Mouse (Mus musculus): ENCODE measurements around the gene Wdr66. TPM values are rescaled to one million over a fixed set of nuclear protein-coding genes. Genes with fewer than 3 reads are reported as not detected.

The Wdr66 gene
- total and polyA plus RNA-seq, 3 experiments: 1.4 to 3.6 TPM; not detected in 1

DNA sequence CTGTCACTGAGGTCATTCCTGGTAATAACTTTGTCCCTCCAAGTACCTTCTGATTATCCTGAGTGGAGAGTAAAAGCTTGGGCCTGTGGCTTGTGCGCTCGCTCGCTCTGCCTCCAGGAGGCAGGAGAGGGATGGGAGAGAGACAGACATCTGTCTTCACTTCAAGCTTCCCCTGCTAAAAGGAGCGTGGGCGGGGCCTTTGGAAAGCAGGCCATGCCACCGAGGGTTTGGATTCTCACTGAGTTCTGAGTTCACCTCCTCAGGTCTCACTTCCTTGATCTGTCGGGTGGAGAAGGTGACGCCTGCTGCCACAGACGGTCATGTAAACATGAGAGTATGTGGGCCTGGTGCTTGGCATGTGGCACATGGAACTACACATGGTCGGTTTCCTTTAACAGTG, 98.5 kb downstream of the Wdr66 start:
- TF ChIP-seq TBP (IDR thresholded peaks at IDR 0.05; ENCODE audit: low read depth, low read length) (no peak), CTCF (IDR thresholded peaks at IDR 0.05 in 2 of 3, conservative IDR thresholded peaks at IDR 0.05 in 1 of 3; ENCODE audit: control insufficient read depth in 1 of 3, insufficient read depth in 1 of 3, low read depth in 2 of 3, low read length in 3 of 3, poor library complexity in 1 of 3, severe bottlenecking in 1 of 3) (peak in 1 of 3 experiments; percentile 23; a peak in 1 of 6 replicates)
- DNase-seq (ENCODE audit: low read depth, low spot score): peak; percentile 41
- Histone ChIP-seq H3K36me3 (ENCODE audit: control insufficient read depth in 1 of 2, insufficient read depth in 2 of 2, low read length in 2 of 2) (no peaks in the 10 kb centered on the region), H3K27me3 (ENCODE audit: control insufficient read depth in 1 of 2, insufficient read depth in 2 of 2, low read length in 2 of 2) (no peaks in the 10 kb centered on the region), H3K9me3 (replicated peaks; ENCODE audit: insufficient read depth, low read length) (no peaks in the 10 kb centered on the region), H3K4me3 (ENCODE audit: control insufficient read depth in 1 of 2, insufficient read depth in 1 of 2, low read depth in 2 of 2, low read length in 2 of 2) (no peak overlapping the region), H3K4me1 (ENCODE audit: control insufficient read depth in 1 of 2, insufficient read depth in 2 of 2, low read length in 2 of 2) (no peaks in the 10 kb centered on the region), H3K27ac (ENCODE audit: control insufficient read depth, low read depth, low read length) (no peak overlapping the region), H3K79me2 (ENCODE audit: control insufficient read depth, insufficient read depth, low read length, poor library complexity) (peaks cover 11% of the 10 kb centered on the region), H3K9ac (ENCODE audit: control insufficient read depth, low read depth, low read length, poor library complexity, severe bottlenecking) (no peak overlapping the region)

DNA sequence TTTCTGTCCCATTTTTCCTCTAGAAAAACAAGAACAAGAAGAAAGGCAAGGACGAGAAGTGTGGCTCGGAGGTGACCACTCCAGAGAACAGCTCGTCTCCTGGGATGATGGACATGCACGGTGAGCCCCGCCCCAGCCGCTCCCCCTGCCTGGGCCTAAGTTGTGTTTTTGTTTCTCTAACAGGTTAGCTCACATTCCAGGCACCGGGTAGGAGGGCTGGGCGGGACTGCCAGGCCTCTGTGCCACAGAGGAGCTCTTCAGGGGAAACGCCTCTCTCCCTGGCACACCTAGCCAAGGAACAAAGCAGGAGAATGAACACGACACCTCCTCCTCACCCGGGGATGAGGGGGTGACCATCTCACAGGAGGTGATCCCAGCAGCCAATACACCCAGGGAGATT, 104.0 kb downstream of the Wdr66 start:
- H3K79me2 ChIP-seq (ENCODE audit: control insufficient read depth, insufficient read depth, low read length, poor library complexity): no peaks in the 10 kb centered on the region
- no peak overlapping the region for H3K9ac ChIP-seq (ENCODE audit: control insufficient read depth, low read depth, low read length, poor library complexity, severe bottlenecking)
- no peaks in the 10 kb centered on the region for H3K36me3 ChIP-seq (ENCODE audit: control insufficient read depth in 1 of 2, insufficient read depth in 2 of 2, low read length in 2 of 2)
- no peaks in the 10 kb centered on the region for H3K9me3 ChIP-seq (replicated peaks; ENCODE audit: insufficient read depth, low read length)
- TF ChIP-seq ZKSCAN1 (IDR thresholded peaks at IDR 0.05; ENCODE audit: low read depth, low read length) (no peak), E2F4 (IDR thresholded peaks at IDR 0.05; ENCODE audit: borderline replicate concordance, low read depth, low read length) (no peak), KAT2A (conservative IDR thresholded peaks at IDR 0.05; ENCODE audit: low read depth, low read length) (no peak), ZNF384 (IDR thresholded peaks at IDR 0.05; ENCODE audit: low read depth, low read length) (no peak), NRF1 (IDR thresholded peaks at IDR 0.05; ENCODE audit: insufficient read depth, low read depth, low read length, poor library complexity, severe bottlenecking) (no peak), HCFC1 (IDR thresholded peaks at IDR 0.05; ENCODE audit: low read depth, low read length) (no peak), GATA1 (IDR thresholded peaks at IDR 0.05; ENCODE audit: low read depth, low read length) (no peak), TAL1 (IDR thresholded peaks at IDR 0.05; ENCODE audit: low read length) (no peak), MAX (IDR thresholded peaks at IDR 0.05; ENCODE audit: low read length) (no peak), USF1 (IDR thresholded peaks at IDR 0.05; ENCODE audit: low read depth, low read length) (no peak), RAD21 (IDR thresholded peaks at IDR 0.05; ENCODE audit: low read depth, low read length) (no peak), MAFK (IDR thresholded peaks at IDR 0.05; ENCODE audit: borderline replicate concordance, low read depth, low read length) (no peak), CHD1 (IDR thresholded peaks at IDR 0.05; ENCODE audit: low read depth, low read length) (no peak), ELF1 (IDR thresholded peaks at IDR 0.05; ENCODE audit: low read depth, low read length) (no peak), MYC (IDR thresholded peaks at IDR 0.05; ENCODE audit: low read depth, low read length) (no peak), MEF2A (IDR thresholded peaks at IDR 0.05; ENCODE audit: extremely low read depth, insufficient replicate concordance, low read depth, low read length, poor library complexity, severe bottlenecking) (no peak), CHD2 (IDR thresholded peaks at IDR 0.05; ENCODE audit: low read length) (no peak), NELFE (IDR thresholded peaks at IDR 0.05; ENCODE audit: low read depth, low read length) (no peak), UBTF (IDR thresholded peaks at IDR 0.05; ENCODE audit: borderline replicate concordance, insufficient read depth, low read depth, low read length) (no peak)
- no peak for DNase-seq (ENCODE audit: low read depth, low spot score)
- no peak overlapping the region for H3K27ac ChIP-seq (ENCODE audit: control insufficient read depth, low read depth, low read length)
- no peaks in the 10 kb centered on the region for H3K4me1 ChIP-seq (ENCODE audit: control insufficient read depth in 1 of 2, insufficient read depth in 2 of 2, low read length in 2 of 2)
- no peak overlapping the region for H3K4me3 ChIP-seq (ENCODE audit: control insufficient read depth in 1 of 2, insufficient read depth in 1 of 2, low read depth in 2 of 2, low read length in 2 of 2)
- no peaks in the 10 kb centered on the region for H3K27me3 ChIP-seq (ENCODE audit: control insufficient read depth in 1 of 2, insufficient read depth in 2 of 2, low read length in 2 of 2)
